Mouse (Mus musculus): ENCODE data around the gene Ppp1r32.

Ppp1r32 gene

DNA sequence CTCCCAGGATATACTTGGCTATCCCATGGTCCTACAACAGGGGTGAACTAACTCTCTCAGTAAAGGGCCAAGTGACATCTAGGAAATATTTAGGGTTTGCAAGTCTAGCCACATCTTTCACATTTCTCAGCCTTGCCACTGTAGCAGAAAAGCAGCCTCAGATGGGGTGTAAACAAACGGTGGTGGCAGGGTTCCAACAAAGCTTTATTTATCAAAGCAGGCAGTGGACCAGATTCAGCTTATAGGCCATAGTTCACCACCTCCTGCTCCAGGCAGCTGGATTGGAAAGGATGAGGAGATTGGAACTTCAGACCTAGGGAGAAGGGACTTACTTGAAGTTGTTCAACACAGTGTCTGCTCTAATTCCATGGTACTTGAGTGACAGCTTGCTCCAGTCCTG lies 58.0 kb downstream of the Ppp1r32 start:
- DNase-seq (ENCODE audit: low spot score), result no peak

Data from ovary, postnatal 14 days (tissue).